Mouse (Mus musculus) left cerebral cortex, adult 9 months (tissue): ENCODE measurements around the gene Chek2.
"Not testable (repeated sequence)": the region's sequence is repeated elsewhere in the genome, so short reads cannot be mapped to it uniquely, and the experiment has no call there.

Experiments used
- DNase-seq, 2 experiments: peaks; one replicate each; pipeline ENCODE4 v3.0.0; 2022; ENCODE audit warnings: low spot score in 2 of 2

Chek2 gene

GRCm38 (mm10) chr5:110839038-110839677 is 621 bp upstream of the Chek2 start:
- no peak for DNase-seq

- peak in 1 of 2 experiments; percentile 50 for DNase-seq
These were observed 686 bp downstream of the Chek2 start for GRCm38 (mm10) chr5:110840465-110840864.

- DNase-seq = no peak
These were observed 1.5 kb downstream of the Chek2 start for GRCm38 (mm10) chr5:110841046-110841862.

- DNase-seq = no peak
These were observed 13.2 kb downstream of the Chek2 start for GRCm38 (mm10) chr5:110852990-110853389.

- DNase-seq = no peak
These were observed 17.3 kb downstream of the Chek2 start for GRCm38 (mm10) chr5:110857091-110857490.

- DNase-seq = peak in 1 of 2 experiments; percentile 20
These were observed 19.4 kb downstream of the Chek2 start for GRCm38 (mm10) chr5:110859013-110859650.

- DNase-seq = no peak
These were observed 20.7 kb downstream of the Chek2 start for GRCm38 (mm10) chr5:110860445-110860844.

GRCm38 (mm10) chr5:110868460-110868859 is 28.7 kb downstream of the Chek2 start:
- DNase-seq = no peak

GRCm38 (mm10) chr5:110869242-110869669 is 29.5 kb downstream of the Chek2 start:
- DNase-seq = peak in 1 of 2 experiments; percentile 15

- DNase-seq = no peak
These were observed 33.4 kb downstream of the Chek2 start for GRCm38 (mm10) chr5:110873160-110873559.

GRCm38 (mm10) chr5:110874711-110875110 is 34.9 kb downstream of the Chek2 start:
- DNase-seq = no peak

GRCm38 (mm10) chr5:110875286-110875685 is 35.5 kb downstream of the Chek2 start:
- DNase-seq = no peak

- DNase-seq = no peak
These were observed 38.1 kb downstream of the Chek2 start for GRCm38 (mm10) chr5:110877666-110878505.

GRCm38 (mm10) chr5:110878526-110878925 is 38.7 kb downstream of the Chek2 start:
- DNase-seq = not testable (repeated sequence)

GRCm38 (mm10) chr5:110879042-110879441 is 39.3 kb downstream of the Chek2 start:
- DNase-seq = no peak

- peak; percentile 52 to 87 for DNase-seq
These were observed 40.0 kb downstream of the Chek2 start, which contains the start of gene Ttc28 for GRCm38 (mm10) chr5:110879584-110880374. Gene Ttc28 (plus strand): TSS chr5:110879803.

- DNase-seq = no peak
These were observed 48.8 kb downstream of the Chek2 start for GRCm38 (mm10) chr5:110888596-110888995.

- no peak for DNase-seq
These were observed 50.2 kb downstream of the Chek2 start for GRCm38 (mm10) chr5:110889945-110890344.

GRCm38 (mm10) chr5:110890561-110890960 is 50.8 kb downstream of the Chek2 start:
- DNase-seq = no peak

GRCm38 (mm10) chr5:110897114-110897788 is 57.5 kb downstream of the Chek2 start:
- DNase-seq = no peak
